Mouse (Mus musculus): ENCODE measurements around the gene Mns1.

DNA sequence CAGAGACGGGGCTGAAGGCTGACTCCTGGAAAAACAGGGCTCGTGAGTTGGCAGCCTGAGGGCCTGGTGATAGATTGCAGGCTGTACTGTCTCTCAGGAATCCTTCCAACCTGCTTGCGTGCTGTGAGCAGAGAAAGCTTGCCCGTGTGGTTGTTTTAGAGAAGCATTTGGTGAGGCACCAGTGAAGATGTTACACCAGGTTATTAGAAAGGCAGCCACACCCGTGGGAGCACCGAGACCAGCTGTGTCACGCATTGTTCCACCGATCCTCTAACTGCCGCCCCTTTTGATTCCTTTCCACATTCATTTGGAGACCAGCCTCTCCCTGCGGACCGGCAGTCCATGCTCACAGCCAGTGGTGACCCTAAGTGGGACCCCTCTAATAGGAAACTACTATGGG lies 15.5 kb upstream of the Mns1 start:
- no peak for TF ChIP-seq CTCF (IDR thresholded peaks at IDR 0.05; ENCODE audit: low read depth, low read length)
- TF ChIP-seq EP300 (IDR thresholded peaks at IDR 0.05; ENCODE audit: insufficient read depth, low read depth, low read length), result no peak

All from ES-Bruce4 (cell line).